In genomic region chr9:40983758-40984157, GRCm38 (mm10) we compare ENCODE assay signal across 34 mouse cellular contexts. TPM values are rescaled to one million over a fixed set of nuclear protein-coding genes. Genes with fewer than 3 reads are reported as not detected.
"Had no signal": no experiment of that assay in that cellular context is flagged by ENCODE, and none has a peak within 500 bp of the region (broad histone marks: within the 10 kb centered on the region; RNA-seq: fewer than 3 reads in every experiment).

No protein-coding gene starts in this region.

- DNase-seq: left cerebral cortex, postnatal 4 days; liver; liver, embryonic 13.5 days; liver, postnatal 0 days; lung, adult 18-20 months; lung, adult 2 months; lung, embryonic 14.5 days; lung, postnatal 10 days; lung, postnatal 14 days; lung, postnatal 36 days; lung, postnatal 4 days; midbrain, embryonic 14.5 days had no signal

- H3K27me3 ChIP-seq: limb, embryonic 13.5 days; limb, embryonic 15.5 days; lung, embryonic 15.5 days; midbrain, embryonic 13.5 days; midbrain, embryonic 15.5 days; neural tube, embryonic 12.5 days had no signal

- H3K27ac ChIP-seq: limb, embryonic 10.5 days; limb, embryonic 12.5 days; limb, embryonic 13.5 days; limb, embryonic 15.5 days; liver, embryonic 12.5 days; liver, embryonic 13.5 days; liver, embryonic 14.5 days; liver, embryonic 15.5 days; lung, embryonic 15.5 days; macrophage; midbrain, embryonic 10.5 days; midbrain, embryonic 12.5 days; midbrain, embryonic 13.5 days; midbrain, embryonic 15.5 days; neural tube, embryonic 12.5 days; neural tube, embryonic 13.5 days had no signal

- H3K4me1 ChIP-seq: limb, embryonic 10.5 days; limb, embryonic 15.5 days; liver, embryonic 12.5 days; liver, embryonic 13.5 days; liver, embryonic 15.5 days; lung, embryonic 15.5 days; megakaryocyte, embryonic 14.5 days; midbrain, embryonic 10.5 days; midbrain, embryonic 12.5 days; midbrain, embryonic 13.5 days; midbrain, embryonic 15.5 days; neural tube, embryonic 12.5 days; neural tube, embryonic 13.5 days had no signal

- H3K4me3 ChIP-seq: limb, embryonic 10.5 days; limb, embryonic 12.5 days; limb, embryonic 13.5 days; limb, embryonic 15.5 days; liver, embryonic 12.5 days; liver, embryonic 13.5 days; liver, embryonic 15.5 days; lung, embryonic 15.5 days; megakaryocyte, embryonic 14.5 days; midbrain, embryonic 10.5 days; midbrain, embryonic 12.5 days; midbrain, embryonic 13.5 days; midbrain, embryonic 15.5 days; myocyte; neural tube, embryonic 12.5 days; neural tube, embryonic 13.5 days had no signal

RNA-seq across cellular contexts. Expression of gene Jhy, which starts 19.8 kb away (rescaled TPM):
- polyA plus RNA-seq: limb, embryonic 12.5 days; limb, embryonic 13.5 days; limb, embryonic 15.5 days; liver, adult 2 months; liver, embryonic 11.5 days; liver, embryonic 13.5 days; liver, embryonic 15.5 days; liver, embryonic 16.5 days; liver, postnatal 0 days; macrophage; myocyte had no signal

RNA-seq across cellular contexts. Expression of gene Crtam, which starts 20.7 kb away (rescaled TPM):
- polyA plus RNA-seq: liver, adult 2 months; liver, embryonic 15.5 days; lung, embryonic 15.5 days; lung, embryonic 16.5 days; macrophage; midbrain, embryonic 10.5 days; midbrain, embryonic 12.5 days; neural tube, embryonic 11.5 days; neural tube, embryonic 12.5 days had no signal
